Mouse (Mus musculus): ENCODE results near the gene Fcor.

Gene Fcor

GRCm38 (mm10) chr8:3671980-3672491 is at the start of gene Fcor:
TSS of gene Fcor (minus strand) at chr8:3672362.
- peak; percentile 46 for DNase-seq (ENCODE audit: low spot score)

GRCm38 (mm10) chr8:3721041-3721440 is 48.9 kb upstream of the Fcor start:
- DNase-seq (ENCODE audit: low spot score), result no peak

GRCm38 (mm10) chr8:3720551-3720950 is 48.4 kb upstream of the Fcor start, which contains the start of gene Clec4g:
TSS of gene Clec4g (minus strand) at chr8:3720651.
- no peak for DNase-seq (ENCODE audit: low spot score)

- DNase-seq (ENCODE audit: low spot score), result no peak
These were observed 46.4 kb upstream of the Fcor start for GRCm38 (mm10) chr8:3718559-3718958.

GRCm38 (mm10) chr8:3717321-3717954 is 45.3 kb upstream of the Fcor start:
- no peak for DNase-seq (ENCODE audit: low spot score)

GRCm38 (mm10) chr8:3711646-3712045 is 39.5 kb upstream of the Fcor start:
- DNase-seq (ENCODE audit: low spot score), result no peak

GRCm38 (mm10) chr8:3710312-3710711 is 38.1 kb upstream of the Fcor start:
- DNase-seq (ENCODE audit: low spot score), result no peak

- DNase-seq (ENCODE audit: low spot score), result no peak
These were observed 35.4 kb upstream of the Fcor start for GRCm38 (mm10) chr8:3707611-3708010.

GRCm38 (mm10) chr8:3705711-3706110 is 33.5 kb upstream of the Fcor start:
- DNase-seq (ENCODE audit: low spot score), result no peak

- no peak for DNase-seq (ENCODE audit: low spot score)
These were observed 29.3 kb upstream of the Fcor start for GRCm38 (mm10) chr8:3701491-3701890.

- no peak for DNase-seq (ENCODE audit: low spot score)
These were observed 22.0 kb upstream of the Fcor start, which contains the start of gene Fcer2a for GRCm38 (mm10) chr8:3694121-3694520. TSS of gene Fcer2a (minus strand) at chr8:3694175.

GRCm38 (mm10) chr8:3690774-3691173 is 18.6 kb upstream of the Fcor start:
- no peak for DNase-seq (ENCODE audit: low spot score)

- DNase-seq (ENCODE audit: low spot score), result no peak
These were observed 15.4 kb upstream of the Fcor start for GRCm38 (mm10) chr8:3687537-3687936.

- DNase-seq (ENCODE audit: low spot score), result no peak
These were observed 13.3 kb upstream of the Fcor start for GRCm38 (mm10) chr8:3685422-3685821.

- DNase-seq (ENCODE audit: low spot score), result no peak
These were observed 12.4 kb upstream of the Fcor start for GRCm38 (mm10) chr8:3684530-3684929.

GRCm38 (mm10) chr8:3683408-3684176 is 11.4 kb upstream of the Fcor start:
- no peak for DNase-seq (ENCODE audit: low spot score)

GRCm38 (mm10) chr8:3682435-3682834 is 10.3 kb upstream of the Fcor start:
- DNase-seq (ENCODE audit: low spot score), result no peak

- DNase-seq (ENCODE audit: low spot score), result no peak
These were observed 7.5 kb upstream of the Fcor start for GRCm38 (mm10) chr8:3679656-3680055.

- no peak for DNase-seq (ENCODE audit: low spot score)
These were observed 7.1 kb upstream of the Fcor start for GRCm38 (mm10) chr8:3679236-3679635.

GRCm38 (mm10) chr8:3678831-3679230 is 6.7 kb upstream of the Fcor start:
- no peak for DNase-seq (ENCODE audit: low spot score)

- DNase-seq (ENCODE audit: low spot score), result no peak
These were observed 4.9 kb upstream of the Fcor start for GRCm38 (mm10) chr8:3676993-3677579.

- DNase-seq (ENCODE audit: low spot score), result peak; percentile 62
These were observed 4.2 kb upstream of the Fcor start, which contains the start of gene Trappc5 for GRCm38 (mm10) chr8:3676131-3676992. TSS of gene Trappc5 (plus strand) at chr8:3676299.
